Mouse (Mus musculus): ENCODE measurements around the gene Ccer2. TPM values are rescaled to one million over a fixed set of nuclear protein-coding genes. Genes with fewer than 3 reads are reported as not detected.

The Ccer2 gene
- polyA plus RNA-seq (2015; fragmentation: Nextera tagmentation; extraction: Ambion mirVana) = not detected in 2 replicates

GRCm38 (mm10) chr7:28756079-28756478 lies at the start of gene Ccer2:
Gene Ccer2 (plus strand): TSS chr7:28756174.

GRCm38 (mm10) chr7:28716590-28717281 lies 39.2 kb upstream of the Ccer2 start, which contains the start of gene Fbxo17:
Gene Fbxo17 (plus strand): TSS chr7:28716804.

GRCm38 (mm10) chr7:28741709-28742438 lies 14.1 kb upstream of the Ccer2 start, which contains the start of the genes Mrps12 and Sars2:
Gene Mrps12 (minus strand): TSS chr7:28741820.
Gene Sars2 (plus strand): TSS chr7:28741992.

GRCm38 (mm10) chr7:28766173-28766879 lies 10.4 kb downstream of the Ccer2 start, which contains the start of gene Sirt2:
Gene Sirt2 (plus strand): TSS chr7:28766735.

GRCm38 (mm10) chr7:28767462-28767965 lies 11.5 kb downstream of the Ccer2 start, which contains the start of gene Nfkbib:
Gene Nfkbib (minus strand): TSS chr7:28767512.

GRCm38 (mm10) chr7:28788307-28789195 lies 32.6 kb downstream of the Ccer2 start, which contains the start of gene Rinl:
Gene Rinl (plus strand): TSS chr7:28788969.

GRCm38 (mm10) chr7:28808221-28808941 lies 52.4 kb downstream of the Ccer2 start, which contains the start of gene Hnrnpl:
Gene Hnrnpl (plus strand): TSS chr7:28808541.

Other genes with a start within 250 kb of the Ccer2 start
- gene Ifnl2, start 245.7 kb upstream of the Ccer2 start, polyA plus RNA-seq (2015; fragmentation: Nextera tagmentation; extraction: Ambion mirVana) = not detected in 2 replicates
- not detected in 2 replicates for gene Ifnl3, start 233.3 kb upstream of the Ccer2 start, polyA plus RNA-seq (2015; fragmentation: Nextera tagmentation; extraction: Ambion mirVana)
- gene Sycn, start 215.3 kb upstream of the Ccer2 start, polyA plus RNA-seq (2015; fragmentation: Nextera tagmentation; extraction: Ambion mirVana) = not detected in 2 replicates
- 1.8 TPM in 1 of 2 replicates, not detected in the other for gene Nccrp1, start 208.9 kb upstream of the Ccer2 start, polyA plus RNA-seq (2015; fragmentation: Nextera tagmentation; extraction: Ambion mirVana)
- 11.0 and 11.5 TPM in 2 replicates for gene Samd4b, start 158.0 kb upstream of the Ccer2 start, polyA plus RNA-seq (2015; fragmentation: Nextera tagmentation; extraction: Ambion mirVana)
- gene Pak4, start 158.0 kb upstream of the Ccer2 start, polyA plus RNA-seq (2015; fragmentation: Nextera tagmentation; extraction: Ambion mirVana) = 5.7 and 6.5 TPM in 2 replicates
- 0.77 TPM in 1 of 2 replicates, not detected in the other for gene Acp7, start 124.8 kb upstream of the Ccer2 start, polyA plus RNA-seq (2015; fragmentation: Nextera tagmentation; extraction: Ambion mirVana)
- 1.9 and 2.6 TPM in 2 replicates for gene Fbxo27, start 63.3 kb upstream of the Ccer2 start, polyA plus RNA-seq (2015; fragmentation: Nextera tagmentation; extraction: Ambion mirVana)
- 31.7 and 38.9 TPM in 2 replicates for gene Fbxo17, start 39.4 kb upstream of the Ccer2 start, polyA plus RNA-seq (2015; fragmentation: Nextera tagmentation; extraction: Ambion mirVana)
- 81.3 and 93.6 TPM in 2 replicates for gene Mrps12, start 14.4 kb upstream of the Ccer2 start, polyA plus RNA-seq (2015; fragmentation: Nextera tagmentation; extraction: Ambion mirVana)
- 17.2 and 19.4 TPM in 2 replicates for gene Sars2, start 14.2 kb upstream of the Ccer2 start, polyA plus RNA-seq (2015; fragmentation: Nextera tagmentation; extraction: Ambion mirVana)
- 62.9 and 66.0 TPM in 2 replicates for gene Sirt2, start 10.6 kb downstream of the Ccer2 start, polyA plus RNA-seq (2015; fragmentation: Nextera tagmentation; extraction: Ambion mirVana)
- gene Nfkbib, start 11.3 kb downstream of the Ccer2 start, polyA plus RNA-seq (2015; fragmentation: Nextera tagmentation; extraction: Ambion mirVana) = 30.2 and 30.6 TPM in 2 replicates
- 2.5 and 3.7 TPM in 2 replicates for gene Rinl, start 32.8 kb downstream of the Ccer2 start, polyA plus RNA-seq (2015; fragmentation: Nextera tagmentation; extraction: Ambion mirVana)
- gene Hnrnpl, start 52.4 kb downstream of the Ccer2 start, polyA plus RNA-seq (2015; fragmentation: Nextera tagmentation; extraction: Ambion mirVana) = 135 and 152 TPM in 2 replicates
- gene Ech1, start 69.0 kb downstream of the Ccer2 start, polyA plus RNA-seq (2015; fragmentation: Nextera tagmentation; extraction: Ambion mirVana) = 346 and 375 TPM in 2 replicates
- 11.0 and 14.1 TPM in 2 replicates for gene Lgals4, start 77.7 kb downstream of the Ccer2 start, polyA plus RNA-seq (2015; fragmentation: Nextera tagmentation; extraction: Ambion mirVana)
- 0.90 and 22.5 TPM in 2 replicates for gene Lgals7, start 107.7 kb downstream of the Ccer2 start, polyA plus RNA-seq (2015; fragmentation: Nextera tagmentation; extraction: Ambion mirVana)
- 0.22 and 0.27 TPM in 2 replicates for gene Capn12, start 125.2 kb downstream of the Ccer2 start, polyA plus RNA-seq (2015; fragmentation: Nextera tagmentation; extraction: Ambion mirVana)
- gene Actn4, start 206.2 kb downstream of the Ccer2 start, polyA plus RNA-seq (2015; fragmentation: Nextera tagmentation; extraction: Ambion mirVana) = 91.4 and 114 TPM in 2 replicates
- 221 and 242 TPM in 2 replicates for gene Eif3k, start 225.7 kb downstream of the Ccer2 start, polyA plus RNA-seq (2015; fragmentation: Nextera tagmentation; extraction: Ambion mirVana)
- gene Map4k1, start 225.9 kb downstream of the Ccer2 start, polyA plus RNA-seq (2015; fragmentation: Nextera tagmentation; extraction: Ambion mirVana) = 1.1 and 1.5 TPM in 2 replicates

Data from skeletal muscle tissue, postnatal 0 days (tissue).